Mouse (Mus musculus) embryonic fibroblast, embryonic 13.5 days (primary cell): ENCODE measurements around the gene Tmem51.

Experiments
- CTCF ChIP-seq: IDR thresholded peaks from 2 replicates; pipeline ENCODE4 v1.5.1; 2011; ENCODE audit warnings: mild to moderate bottlenecking, control low read depth, low read length, moderate library complexity, borderline replicate concordance; ENCODE audit not compliant: insufficient read depth
- POLR2A ChIP-seq: IDR thresholded peaks from 2 replicates; pipeline ENCODE4 v1.6.1; 2011; ENCODE audit warnings: low read depth, mild to moderate bottlenecking, control low read depth, low read length, moderate library complexity

DNA sequence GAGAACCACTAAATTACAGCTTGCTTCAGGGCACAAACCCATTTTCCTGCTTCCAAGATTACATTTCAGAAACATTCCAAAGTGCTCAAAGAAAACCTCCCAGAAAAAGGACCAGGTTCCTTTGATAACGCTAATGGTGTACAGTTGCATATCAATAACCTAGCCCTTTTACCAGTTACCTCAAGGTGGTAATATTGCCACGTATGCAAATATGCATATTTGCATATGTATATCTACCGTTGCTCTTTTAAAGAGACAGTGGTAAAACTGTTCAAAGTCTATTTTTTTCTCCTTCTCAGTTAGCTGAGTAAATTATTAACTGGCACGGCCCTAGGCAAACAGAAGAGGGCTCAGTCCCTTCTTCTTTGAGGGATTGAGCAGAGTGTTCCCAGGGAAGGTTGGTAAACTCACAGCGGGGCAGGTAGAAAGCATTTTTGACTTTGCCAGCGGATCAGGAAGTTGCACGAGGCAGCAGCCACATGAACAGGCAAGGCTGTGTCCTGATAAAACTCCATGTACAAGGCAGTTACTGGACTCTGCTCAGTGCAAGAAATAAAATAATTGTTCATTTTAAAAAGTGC, 84.5 kb downstream of the Tmem51 start:
- TF ChIP-seq POLR2A: no peak
- no peak for TF ChIP-seq CTCF
